ENCODE assay signal across 27 mouse cellular contexts in genomic region chr5:149583507-149583906, GRCm38 (mm10). TPM values are rescaled to one million over a fixed set of nuclear protein-coding genes. Genes with fewer than 3 reads are reported as not detected.
DNase-seq lines count a peak whose midpoint lies in the region; ATAC-seq and TF ChIP-seq lines count a peak whose summit lies in the region.
"Had no signal": no experiment of that assay in that cellular context is flagged by ENCODE, and none has a peak within 500 bp of the region (broad histone marks: within the 10 kb centered on the region; RNA-seq: fewer than 3 reads in every experiment).

No protein-coding gene starts in this region.

- H3K9me3 ChIP-seq in intestine, embryonic 15.5 days: no peaks in the 10 kb centered on the region
- no peaks in the 10 kb centered on the region for H3K9me3 ChIP-seq in intestine, postnatal 0 days (ENCODE audit: control insufficient read depth)
- no peaks in the 10 kb centered on the region for H3K9me3 ChIP-seq in midbrain, embryonic 13.5 days
- H3K9me3 ChIP-seq: embryonic facial prominence, embryonic 13.5 days; forebrain, embryonic 15.5 days; heart, embryonic 10.5 days; hindbrain, embryonic 15.5 days; liver, embryonic 12.5 days; neural tube, embryonic 12.5 days had no signal

- peak; percentile 55; the same call in 1 of the 2 replicates for ATAC-seq in intestine, embryonic 15.5 days
- ATAC-seq in intestine, postnatal 0 days: no peak
- no peak for ATAC-seq in midbrain, embryonic 13.5 days
- ATAC-seq: activated CD4-positive, CD25-positive, alpha-beta regulatory T cell, adult 4 months; liver, embryonic 12.5 days had no signal

- TF ChIP-seq CTCF in intestine, postnatal 0 days (IDR thresholded peaks at IDR 0.05; ENCODE audit: low read depth): no peak

- H3K4me2 ChIP-seq in intestine, embryonic 15.5 days (replicated peaks): no peak overlapping the region
- H3K4me2 ChIP-seq in intestine, postnatal 0 days (replicated peaks; ENCODE audit: low read depth): no peak overlapping the region; the same call in 1 of the 2 replicates
- no peak overlapping the region for H3K4me2 ChIP-seq in midbrain, embryonic 13.5 days (replicated peaks)
- H3K4me2 ChIP-seq: embryonic facial prominence, embryonic 13.5 days; forebrain, embryonic 15.5 days; hindbrain, embryonic 15.5 days; liver, embryonic 12.5 days; neural tube, embryonic 12.5 days had no signal

- WGBS in intestine, embryonic 15.5 days: 26% methylated on average over 8 of the region's 8 CpGs
- WGBS in intestine, postnatal 0 days: 25% methylated on average over 8 of the region's 8 CpGs
- WGBS in midbrain, embryonic 13.5 days: 34% methylated on average over 8 of the region's 8 CpGs

- H3K9ac ChIP-seq in intestine, embryonic 15.5 days: no peak overlapping the region
- no peak overlapping the region for H3K9ac ChIP-seq in intestine, postnatal 0 days (ENCODE audit: low read depth, low read length)
- H3K9ac ChIP-seq in midbrain, embryonic 13.5 days (replicated peaks): no peak overlapping the region
- H3K9ac ChIP-seq: embryonic facial prominence, embryonic 13.5 days; forebrain, embryonic 15.5 days; hindbrain, embryonic 15.5 days; liver, embryonic 12.5 days; neural tube, embryonic 12.5 days had no signal

- peak; percentile 41 for DNase-seq in ES-CJ7 (ENCODE audit: low read depth, low spot score)
- DNase-seq in brain, adult 2 months (ENCODE audit: low read depth, low spot score): peak; percentile 37
- no peak for DNase-seq in ovary, postnatal 14 days (ENCODE audit: low spot score)
- DNase-seq in adrenal gland, postnatal 25 days: no peak
- DNase-seq in heart, postnatal 4 days: no peak
- DNase-seq: adrenal gland, adult 8-10 months; cerebellum, adult 2 months; cerebellum, postnatal 25 days; gastrocnemius, postnatal 10 days; kidney, adult 18-20 months; left cerebral cortex, postnatal 4 days; right cerebral cortex, postnatal 4 days had no signal

- no peak overlapping the region for H3K27ac ChIP-seq in intestine, embryonic 15.5 days
- no peak overlapping the region for H3K27ac ChIP-seq in intestine, postnatal 0 days (ENCODE audit: low read depth, low read length)
- peak overlapping the region; percentile 45; the same call in 1 of the 2 replicates for H3K27ac ChIP-seq in midbrain, embryonic 13.5 days
- H3K27ac ChIP-seq: embryonic facial prominence, embryonic 13.5 days; forebrain, embryonic 15.5 days; heart, embryonic 10.5 days; hindbrain, embryonic 15.5 days; liver, embryonic 12.5 days; neural tube, embryonic 12.5 days had no signal

- no peaks in the 10 kb centered on the region for H3K36me3 ChIP-seq in intestine, embryonic 15.5 days
- no peaks in the 10 kb centered on the region for H3K36me3 ChIP-seq in intestine, postnatal 0 days (ENCODE audit: control insufficient read depth, insufficient read depth)
- H3K36me3 ChIP-seq in midbrain, embryonic 13.5 days: no peaks in the 10 kb centered on the region
- H3K36me3 ChIP-seq: embryonic facial prominence, embryonic 13.5 days; forebrain, embryonic 15.5 days; heart, embryonic 10.5 days; hindbrain, embryonic 15.5 days; liver, embryonic 12.5 days; neural tube, embryonic 12.5 days had no signal

- H3K27me3 ChIP-seq in intestine, embryonic 15.5 days (replicated peaks): no peaks in the 10 kb centered on the region
- H3K27me3 ChIP-seq in intestine, postnatal 0 days (replicated peaks; ENCODE audit: control insufficient read depth, insufficient read depth, low read length): no peaks in the 10 kb centered on the region
- no peaks in the 10 kb centered on the region for H3K27me3 ChIP-seq in midbrain, embryonic 13.5 days
- H3K27me3 ChIP-seq: embryonic facial prominence, embryonic 13.5 days; forebrain, embryonic 15.5 days; hindbrain, embryonic 15.5 days; liver, embryonic 12.5 days; neural tube, embryonic 12.5 days had no signal

- H3K4me1 ChIP-seq in intestine, embryonic 15.5 days (replicated peaks): 0 out of 2 replicates have a peak, but pooled peaks cover 6% of the 10 kb centered on the region
- H3K4me1 ChIP-seq in intestine, postnatal 0 days (replicated peaks; ENCODE audit: control insufficient read depth, insufficient read depth, low read length): 0 out of 2 replicates have a peak, but pooled peaks cover 4% of the 10 kb centered on the region
- peaks cover 6% of the 10 kb centered on the region; the same call in 1 of the 2 replicates for H3K4me1 ChIP-seq in midbrain, embryonic 13.5 days (replicated peaks)
- H3K4me1 ChIP-seq: neural tube, embryonic 12.5 days had no signal

- no peak overlapping the region for H3K4me3 ChIP-seq in intestine, embryonic 15.5 days (replicated peaks)
- no peak overlapping the region for H3K4me3 ChIP-seq in intestine, postnatal 0 days (ENCODE audit: low read depth, low read length)
- no peak overlapping the region for H3K4me3 ChIP-seq in midbrain, embryonic 13.5 days (replicated peaks)
- H3K4me3 ChIP-seq: embryonic facial prominence, embryonic 13.5 days; forebrain, embryonic 15.5 days; heart, embryonic 10.5 days; hindbrain, embryonic 15.5 days; liver, embryonic 12.5 days; neural tube, embryonic 12.5 days had no signal

RNA-seq across cellular contexts. Expression of gene Hsph1, which starts 52.7 kb away (rescaled TPM):
- 54.8 and 56.8 TPM in 2 replicates for polyA plus RNA-seq in intestine, embryonic 15.5 days (2015; fragmentation: Nextera tagmentation; extraction: Ambion mirVana)
- 9.0 and 10.0 TPM in 2 replicates for polyA plus RNA-seq in intestine, postnatal 0 days (2015; fragmentation: Nextera tagmentation; extraction: Ambion mirVana)
- 90.5 and 101 TPM in 2 replicates for polyA plus RNA-seq in midbrain, embryonic 13.5 days (2015; fragmentation: Nextera tagmentation; extraction: Ambion mirVana)
- total RNA-seq in adrenal gland, postnatal 25 days (2021): 88.5 and 267 TPM in 2 replicates
- 10 to 100 TPM; 16.7 to 19.0 TPM for total RNA-seq in heart, postnatal 4 days (2021)

RNA-seq across cellular contexts. Expression of gene Wdr95, which starts 55.0 kb away (rescaled TPM):
- polyA plus RNA-seq in intestine, embryonic 15.5 days (2015; fragmentation: Nextera tagmentation; extraction: Ambion mirVana): not detected in 2 replicates
- not detected in 2 replicates for polyA plus RNA-seq in intestine, postnatal 0 days (2015; fragmentation: Nextera tagmentation; extraction: Ambion mirVana)
- 0.11 TPM in 1 of 2 replicates, not detected in the other for polyA plus RNA-seq in midbrain, embryonic 13.5 days (2015; fragmentation: Nextera tagmentation; extraction: Ambion mirVana)
- not detected in 2 replicates for total RNA-seq in adrenal gland, postnatal 25 days (2021)
- under 1 TPM in 1 of 2 experiments, not detected in 1; 0.14 TPM for total RNA-seq in heart, postnatal 4 days (2021)
- total RNA-seq: granulocyte monocyte progenitor cell, adult 5-6 weeks; hematopoietic stem cell, adult 5-6 weeks had no signal
- polyA plus RNA-seq: activated CD4-positive, CD25-positive, alpha-beta regulatory T cell, adult 4 months; heart, embryonic 10.5 days; kidney, embryonic 16.5 days; large intestine, adult 2 months; liver, embryonic 12.5 days; stomach, embryonic 14.5 days had no signal

Comparison
In these comparisons a context has a peak if more than half of its experiments do, and no peak if none do; other contexts are left out.
1. DNase-seq: peak in ES-CJ7 (single experiment) and brain, adult 2 months (single experiment); none in ovary, postnatal 14 days (single experiment), adrenal gland, postnatal 25 days (single experiment) and heart, postnatal 4 days (single experiment).